Mouse (Mus musculus): Measurements from ENCODE around the gene Olfr1450. TPM values are rescaled to one million over a fixed set of nuclear protein-coding genes. Genes with fewer than 3 reads are reported as not detected.
"Not testable (repeated sequence)": the region's sequence is repeated elsewhere in the genome, so short reads cannot be mapped to it uniquely, and the experiment has no call there.

Olfr1450 gene
- polyA plus RNA-seq (2014; fragmentation: Nextera tagmentation; extraction: Ambion mirVana), result not detected in 2 replicates

DNA sequence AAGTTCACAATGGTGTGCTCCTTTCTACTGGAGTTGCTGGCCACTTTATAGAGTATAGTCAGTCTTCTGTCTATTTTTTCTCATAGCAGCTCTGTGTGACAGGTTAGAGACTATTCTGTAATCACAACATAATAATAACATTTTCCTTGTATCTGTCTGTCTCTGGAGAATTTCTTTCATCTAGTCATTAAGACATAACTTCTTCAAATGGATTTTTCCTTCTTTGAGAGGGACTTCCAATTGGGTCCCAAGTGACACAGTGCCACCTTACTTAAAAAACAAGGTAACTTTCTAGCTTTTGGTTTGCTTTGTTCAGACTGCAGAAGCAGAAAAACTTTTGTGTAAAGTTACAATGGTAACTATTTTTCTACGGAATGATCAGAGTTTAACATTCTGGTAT is at the start of gene Olfr1450:
TSS of gene Olfr1450 (plus strand) at position 301 of the 400 bp plus-strand sequence.
- no peak within 1 kb of the TSS for H3K9ac ChIP-seq (replicated peaks; ENCODE audit: low read length)
- ATAC-seq (ENCODE audit: low FRiP score, low TSS enrichment), result no peak
- no peak for DNase-seq
- no peaks in the 10 kb centered on the region for H3K4me1 ChIP-seq (ENCODE audit: control insufficient read depth, insufficient read depth, low read length)
- H3K27ac ChIP-seq (replicated peaks; ENCODE audit: low read depth, low read length), result no peak within 1 kb of the TSS
- 86% methylated on average over 1 of the region's 1 CpGs for WGBS
- H3K4me3 ChIP-seq (replicated peaks; ENCODE audit: low read depth, low read length), result no peak within 1 kb of the TSS
- peaks cover 9% of the 10 kb centered on the region for H3K9me3 ChIP-seq (ENCODE audit: control insufficient read depth, low read length)
- no peaks in the 10 kb centered on the region for H3K36me3 ChIP-seq (ENCODE audit: control insufficient read depth, insufficient read depth, low read length)
- H3K4me2 ChIP-seq (ENCODE audit: low read length), result no peak within 1 kb of the TSS
- no peaks in the 10 kb centered on the region for H3K27me3 ChIP-seq (ENCODE audit: control insufficient read depth, insufficient read depth, low read length)

DNA sequence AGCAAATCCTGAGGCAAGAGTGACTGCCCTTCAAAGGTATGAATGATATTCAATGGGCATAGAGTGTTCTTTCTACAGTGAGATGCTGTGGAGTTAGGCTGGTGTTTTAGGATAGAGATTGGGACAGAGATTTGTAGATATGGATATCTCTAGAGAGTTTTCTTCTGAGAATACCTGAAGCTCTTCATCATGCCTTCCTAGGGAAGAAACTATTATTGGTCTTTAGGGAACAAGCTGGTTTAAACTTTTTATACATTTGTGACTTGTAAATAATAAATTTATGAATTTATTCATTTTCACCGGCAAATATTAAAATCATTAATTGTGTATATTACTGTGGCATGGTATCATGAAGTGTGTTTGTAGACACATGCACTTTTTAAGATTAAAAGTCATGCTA is 46.4 kb upstream of the Olfr1450 start, which contains the start of gene Olfr1447:
TSS of gene Olfr1447 (minus strand) at position 101 of the 400 bp plus-strand sequence.
- H3K4me1 ChIP-seq (ENCODE audit: control insufficient read depth, insufficient read depth, low read length), result no peaks in the 10 kb centered on the region
- H3K27me3 ChIP-seq (ENCODE audit: control insufficient read depth, insufficient read depth, low read length), result no peaks in the 10 kb centered on the region
- no peak within 1 kb of the TSS for H3K27ac ChIP-seq (replicated peaks; ENCODE audit: low read depth, low read length)
- WGBS, result 93% methylated on average over 1 of the region's 1 CpGs
- H3K9me3 ChIP-seq (ENCODE audit: control insufficient read depth, low read length), result no peaks in the 10 kb centered on the region; the same call in 1 of the 2 replicates
- no peak within 1 kb of the TSS for H3K9ac ChIP-seq (replicated peaks; ENCODE audit: low read length)
- no peak within 1 kb of the TSS for H3K4me2 ChIP-seq (ENCODE audit: low read length)
- DNase-seq (no peak), ATAC-seq (ENCODE audit: low FRiP score, low TSS enrichment) (no peak)
- H3K4me3 ChIP-seq (replicated peaks; ENCODE audit: low read depth, low read length), result no peak within 1 kb of the TSS
- H3K36me3 ChIP-seq (ENCODE audit: control insufficient read depth, insufficient read depth, low read length), result no peaks in the 10 kb centered on the region

DNA sequence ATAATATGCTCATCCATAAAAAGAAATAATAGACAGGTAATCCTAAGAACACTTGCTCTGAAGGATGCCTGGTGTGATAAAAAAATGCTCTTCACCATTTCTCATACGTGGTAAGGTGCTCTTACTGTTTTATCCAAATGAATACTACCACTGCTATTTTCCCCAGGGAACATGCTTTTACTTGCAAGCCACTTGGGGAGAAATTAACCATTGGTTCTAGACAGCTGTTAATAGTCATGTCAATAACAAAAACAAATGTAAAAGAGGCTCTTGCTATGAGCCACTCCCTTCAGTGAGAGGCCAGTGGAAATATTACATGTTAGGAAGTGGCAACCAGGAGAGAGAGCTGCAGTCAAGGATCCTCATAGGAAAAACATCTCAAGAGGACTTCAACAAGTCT is 25.7 kb upstream of the Olfr1450 start, which contains the start of gene Olfr1448:
TSS of gene Olfr1448 (minus strand) at position 101 of the 400 bp plus-strand sequence.
- no peak within 1 kb of the TSS for H3K4me3 ChIP-seq (replicated peaks; ENCODE audit: low read depth, low read length)
- H3K9me3 ChIP-seq (ENCODE audit: control insufficient read depth, low read length), result no peaks in the 10 kb centered on the region; the same call in 1 of the 2 replicates
- H3K27ac ChIP-seq (replicated peaks; ENCODE audit: low read depth, low read length), result no peak within 1 kb of the TSS
- H3K4me1 ChIP-seq (ENCODE audit: control insufficient read depth, insufficient read depth, low read length), result no peaks in the 10 kb centered on the region
- H3K9ac ChIP-seq (replicated peaks; ENCODE audit: low read length), result no peak within 1 kb of the TSS
- H3K27me3 ChIP-seq (ENCODE audit: control insufficient read depth, insufficient read depth, low read length), result no peaks in the 10 kb centered on the region
- no peaks in the 10 kb centered on the region for H3K36me3 ChIP-seq (ENCODE audit: control insufficient read depth, insufficient read depth, low read length)
- DNase-seq (no peak), ATAC-seq (ENCODE audit: low FRiP score, low TSS enrichment) (no peak)
- H3K4me2 ChIP-seq (ENCODE audit: low read length), result no peak within 1 kb of the TSS
- 78% methylated on average over 1 of the region's 1 CpGs for WGBS

DNA sequence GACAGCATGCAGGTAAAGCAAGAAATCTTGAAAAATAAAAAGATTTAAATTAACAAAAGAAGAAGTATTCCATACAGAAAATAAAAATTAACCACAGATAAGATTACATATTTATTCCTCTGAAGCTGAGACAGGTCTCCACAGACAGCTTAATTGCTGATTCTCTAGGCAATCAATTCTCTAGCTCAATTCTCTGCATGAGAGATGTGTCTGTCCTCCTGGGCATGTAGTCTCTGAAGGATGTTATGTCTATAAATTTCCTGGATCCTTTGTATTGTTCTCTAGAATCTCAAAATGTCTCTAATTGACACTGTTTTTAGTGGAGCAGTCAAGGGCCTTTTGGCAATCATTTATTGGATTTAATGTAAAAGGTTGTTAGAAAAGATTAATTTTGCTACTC is 19.5 kb upstream of the Olfr1450 start, which contains the start of gene Olfr1449:
TSS of gene Olfr1449 (plus strand) at position 301 of the 400 bp plus-strand sequence.
- no peak within 1 kb of the TSS for H3K4me2 ChIP-seq (ENCODE audit: low read length)
- H3K27ac ChIP-seq (replicated peaks; ENCODE audit: low read depth, low read length), result no peak within 1 kb of the TSS
- H3K9me3 ChIP-seq (ENCODE audit: control insufficient read depth, low read length), result 0 out of 2 replicates have a peak, but pooled peaks cover 5% of the 10 kb centered on the region
- no peaks in the 10 kb centered on the region for H3K27me3 ChIP-seq (ENCODE audit: control insufficient read depth, insufficient read depth, low read length)
- no peaks in the 10 kb centered on the region for H3K36me3 ChIP-seq (ENCODE audit: control insufficient read depth, insufficient read depth, low read length)
- no peak for ATAC-seq (ENCODE audit: low FRiP score, low TSS enrichment)
- no peak within 1 kb of the TSS for H3K9ac ChIP-seq (replicated peaks; ENCODE audit: low read length)
- H3K4me1 ChIP-seq (ENCODE audit: control insufficient read depth, insufficient read depth, low read length), result no peaks in the 10 kb centered on the region
- no peak for DNase-seq
- no peak within 1 kb of the TSS for H3K4me3 ChIP-seq (replicated peaks; ENCODE audit: low read depth, low read length)

DNA sequence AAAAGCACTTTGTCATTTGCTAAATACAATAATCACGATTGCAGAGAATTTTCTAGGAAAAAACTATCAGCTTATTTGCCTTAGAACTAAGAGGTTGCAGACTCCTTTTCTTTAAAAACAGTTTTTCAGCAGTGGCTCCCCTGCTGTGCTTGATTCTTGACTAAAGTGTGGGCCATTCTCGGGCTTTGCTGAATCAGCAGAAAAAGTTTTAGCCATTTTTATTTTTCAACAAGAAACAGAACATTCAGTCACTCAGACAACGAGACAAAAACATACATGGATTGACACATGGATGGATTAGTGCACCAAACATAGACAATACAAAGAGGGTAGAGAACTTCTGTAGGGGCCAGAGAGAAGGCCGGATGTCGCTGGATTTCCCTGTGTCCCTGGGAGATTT is 20.0 kb downstream of the Olfr1450 start:
- not testable (repeated sequence) for H3K4me1 ChIP-seq (ENCODE audit: control insufficient read depth, insufficient read depth, low read length); H3K4me3 ChIP-seq (replicated peaks; ENCODE audit: low read depth, low read length); ATAC-seq (ENCODE audit: low FRiP score, low TSS enrichment); DNase-seq; H3K4me2 ChIP-seq (ENCODE audit: low read length); H3K36me3 ChIP-seq (ENCODE audit: control insufficient read depth, insufficient read depth, low read length); H3K9ac ChIP-seq (replicated peaks; ENCODE audit: low read length); H3K27ac ChIP-seq (replicated peaks; ENCODE audit: low read depth, low read length); H3K27me3 ChIP-seq (ENCODE audit: control insufficient read depth, insufficient read depth, low read length)
- WGBS, result 83% methylated on average over 5 of the region's 5 CpGs
- peaks cover 13% of the 10 kb centered on the region for H3K9me3 ChIP-seq (ENCODE audit: control insufficient read depth, low read length)

DNA sequence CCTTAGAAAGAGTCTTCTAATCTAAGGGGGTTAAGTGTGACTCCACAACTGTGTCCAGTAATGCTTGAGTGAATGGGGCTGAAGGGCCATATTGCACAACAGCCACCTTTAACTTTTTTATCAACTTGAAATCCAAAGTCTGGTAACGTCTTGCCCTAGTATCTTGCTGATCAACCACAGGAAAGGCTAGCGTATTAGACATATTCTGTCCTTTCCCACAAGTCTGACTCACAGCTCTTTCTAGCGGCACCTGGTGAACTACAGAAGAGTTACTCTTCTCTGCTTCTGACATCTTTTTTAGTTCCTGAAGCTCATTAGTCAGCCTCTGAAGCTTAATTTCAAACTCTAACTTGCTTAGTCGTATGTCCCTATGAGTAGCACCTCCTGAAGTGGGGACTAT is 42.3 kb downstream of the Olfr1450 start:
- 96% methylated on average over 4 of the region's 4 CpGs for WGBS
- H3K4me1 ChIP-seq (ENCODE audit: control insufficient read depth, insufficient read depth, low read length); H3K4me3 ChIP-seq (replicated peaks; ENCODE audit: low read depth, low read length); H3K36me3 ChIP-seq (ENCODE audit: control insufficient read depth, insufficient read depth, low read length); H3K27me3 ChIP-seq (ENCODE audit: control insufficient read depth, insufficient read depth, low read length); H3K9ac ChIP-seq (replicated peaks; ENCODE audit: low read length); H3K9me3 ChIP-seq (ENCODE audit: control insufficient read depth, low read length); DNase-seq; H3K4me2 ChIP-seq (ENCODE audit: low read length); ATAC-seq (ENCODE audit: low FRiP score, low TSS enrichment); H3K27ac ChIP-seq (replicated peaks; ENCODE audit: low read depth, low read length): not testable (repeated sequence)

DNA sequence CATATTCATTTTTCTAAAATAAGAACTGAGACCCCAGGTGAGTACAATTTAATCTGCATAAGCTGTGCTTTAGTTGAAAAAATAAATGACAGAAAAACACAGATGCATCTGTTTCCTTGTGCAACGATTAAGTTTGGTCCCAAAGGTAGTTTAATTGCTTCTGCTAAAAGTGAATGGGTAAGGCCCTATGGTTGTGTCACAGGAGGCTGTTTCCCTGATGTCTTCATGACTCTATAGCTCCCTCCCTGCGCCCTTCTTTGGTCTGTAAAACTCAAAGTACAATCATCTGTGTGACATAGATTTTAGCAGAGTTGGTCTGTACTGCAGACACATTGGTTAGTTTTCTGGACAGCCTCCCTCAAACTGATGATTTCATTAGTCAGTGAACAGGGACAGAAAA is 44.7 kb downstream of the Olfr1450 start, which contains the start of gene Olfr1451:
TSS of gene Olfr1451 (plus strand) at position 301 of the 400 bp plus-strand sequence.
- no peak within 1 kb of the TSS for H3K4me2 ChIP-seq (ENCODE audit: low read length)
- H3K36me3 ChIP-seq (ENCODE audit: control insufficient read depth, insufficient read depth, low read length), result no peaks in the 10 kb centered on the region
- no peaks in the 10 kb centered on the region for H3K4me1 ChIP-seq (ENCODE audit: control insufficient read depth, insufficient read depth, low read length)
- ATAC-seq (ENCODE audit: low FRiP score, low TSS enrichment) (no peak), DNase-seq (no peak)
- no peak within 1 kb of the TSS for H3K9ac ChIP-seq (replicated peaks; ENCODE audit: low read length)
- H3K27me3 ChIP-seq (ENCODE audit: control insufficient read depth, insufficient read depth, low read length), result no peaks in the 10 kb centered on the region
- no peak within 1 kb of the TSS for H3K4me3 ChIP-seq (replicated peaks; ENCODE audit: low read depth, low read length)
- WGBS, result 70% methylated on average over 2 of the region's 2 CpGs
- H3K27ac ChIP-seq (replicated peaks; ENCODE audit: low read depth, low read length), result no peak within 1 kb of the TSS
- H3K9me3 ChIP-seq (ENCODE audit: control insufficient read depth, low read length), result peaks cover 9% of the 10 kb centered on the region; the same call in 1 of the 2 replicates

Other genes with a start within 250 kb of the Olfr1450 start
- gene Cntf, start 184.6 kb upstream of the Olfr1450 start, polyA plus RNA-seq (2014; fragmentation: Nextera tagmentation; extraction: Ambion mirVana), result 1.9 TPM in 1 of 2 replicates, not detected in the other
- gene Zfp91, start 154.1 kb upstream of the Olfr1450 start, polyA plus RNA-seq (2014; fragmentation: Nextera tagmentation; extraction: Ambion mirVana), result 10.6 and 15.3 TPM in 2 replicates
- 0.46 and 1.3 TPM in 2 replicates for gene Lpxn, start 154.1 kb upstream of the Olfr1450 start, polyA plus RNA-seq (2014; fragmentation: Nextera tagmentation; extraction: Ambion mirVana)
- not detected in 2 replicates for gene Gm5244, start 103.6 kb upstream of the Olfr1450 start, polyA plus RNA-seq (2014; fragmentation: Nextera tagmentation; extraction: Ambion mirVana)
- not detected in 2 replicates for gene Olfr1444, start 93.0 kb upstream of the Olfr1450 start, polyA plus RNA-seq (2014; fragmentation: Nextera tagmentation; extraction: Ambion mirVana)
- gene Olfr1445, start 66.4 kb upstream of the Olfr1450 start, polyA plus RNA-seq (2014; fragmentation: Nextera tagmentation; extraction: Ambion mirVana), result not detected in 2 replicates
- gene Olfr1446, start 56.7 kb upstream of the Olfr1450 start, polyA plus RNA-seq (2014; fragmentation: Nextera tagmentation; extraction: Ambion mirVana), result not detected in 2 replicates
- gene Olfr1447, start 46.5 kb upstream of the Olfr1450 start, polyA plus RNA-seq (2014; fragmentation: Nextera tagmentation; extraction: Ambion mirVana), result not detected in 2 replicates
- gene Olfr1448, start 25.8 kb upstream of the Olfr1450 start, polyA plus RNA-seq (2014; fragmentation: Nextera tagmentation; extraction: Ambion mirVana), result not detected in 2 replicates
- not detected in 2 replicates for gene Olfr1449, start 19.4 kb upstream of the Olfr1450 start, polyA plus RNA-seq (2014; fragmentation: Nextera tagmentation; extraction: Ambion mirVana)
- not detected in 2 replicates for gene Olfr1451, start 44.8 kb downstream of the Olfr1450 start, polyA plus RNA-seq (2014; fragmentation: Nextera tagmentation; extraction: Ambion mirVana)
- not detected in 2 replicates for gene Olfr1453, start 78.1 kb downstream of the Olfr1450 start, polyA plus RNA-seq (2014; fragmentation: Nextera tagmentation; extraction: Ambion mirVana)
- gene Olfr1454, start 110.4 kb downstream of the Olfr1450 start, polyA plus RNA-seq (2014; fragmentation: Nextera tagmentation; extraction: Ambion mirVana), result not detected in 2 replicates
- gene Olfr1457, start 147.6 kb downstream of the Olfr1450 start, polyA plus RNA-seq (2014; fragmentation: Nextera tagmentation; extraction: Ambion mirVana), result not detected in 2 replicates
- gene Olfr1458, start 156.5 kb downstream of the Olfr1450 start, polyA plus RNA-seq (2014; fragmentation: Nextera tagmentation; extraction: Ambion mirVana), result not detected in 2 replicates
- gene Olfr1459, start 199.3 kb downstream of the Olfr1450 start, polyA plus RNA-seq (2014; fragmentation: Nextera tagmentation; extraction: Ambion mirVana), result not detected in 2 replicates
- not detected in 2 replicates for gene Olfr1461, start 212.7 kb downstream of the Olfr1450 start, polyA plus RNA-seq (2014; fragmentation: Nextera tagmentation; extraction: Ambion mirVana)
- gene Olfr1462, start 235.5 kb downstream of the Olfr1450 start, polyA plus RNA-seq (2014; fragmentation: Nextera tagmentation; extraction: Ambion mirVana), result not detected in 2 replicates

All from midbrain, embryonic 14.5 days (tissue).